Mouse (Mus musculus) kidney, embryonic 16.5 days (tissue): ENCODE data around the gene Frs3. TPM values are rescaled to one million over a fixed set of nuclear protein-coding genes. Genes with fewer than 3 reads are reported as not detected.
"Not testable (repeated sequence)": the region's sequence is repeated elsewhere in the genome, so short reads cannot be mapped to it uniquely, and the experiment has no call there.

Experiments used
- ATAC-seq: fragments of 200-750 bp; cut with Nextera tagmentation; 2 replicates; pipeline ENCODE4 v1.8.0; 2017; ENCODE audit warnings: moderate TSS enrichment; ENCODE audit not compliant: low FRiP score, low TSS enrichment
- H3K27ac ChIP-seq: fragments of 300-500 bp; sonication (generic); 2 replicates; pipeline ENCODE4 v1.5.1; 2014; ENCODE audit warnings: low read length
- H3K27me3 ChIP-seq: fragments of 300-500 bp; sonication (generic); 2 replicates; pipeline ENCODE4 v1.6.1; 2014; ENCODE audit warnings: low read length, control low read depth, mixed read lengths; ENCODE audit not compliant: insufficient read depth
- H3K36me3 ChIP-seq: fragments of 300-500 bp; sonication (generic); 2 replicates; pipeline ENCODE4 v1.6.1; 2014; ENCODE audit warnings: low read length, control low read depth, mixed read lengths; ENCODE audit not compliant: insufficient read depth
- H3K4me1 ChIP-seq: fragments of 300-500 bp; sonication (generic); 2 replicates; pipeline ENCODE4 v1.6.1; 2014; ENCODE audit warnings: low read length, control low read depth, mixed read lengths; ENCODE audit not compliant: insufficient read depth
- H3K4me2 ChIP-seq: fragments of 300-500 bp; sonication (generic); replicated peaks from 2 replicates; pipeline ENCODE4 v1.6.1; 2014; ENCODE audit warnings: low read depth, low read length
- H3K4me3 ChIP-seq: fragments of 300-500 bp; sonication (generic); 2 replicates; pipeline ENCODE4 v1.5.1; 2014; ENCODE audit warnings: mild to moderate bottlenecking, low read length
- H3K9ac ChIP-seq: fragments of 300-500 bp; sonication (generic); replicated peaks from 2 replicates; pipeline ENCODE4 v1.6.1; 2014; ENCODE audit warnings: low read length
- H3K9me3 ChIP-seq: fragments of 300-500 bp; sonication (generic); 2 replicates; pipeline ENCODE4 v1.6.1; 2016; ENCODE audit warnings: low read length, control low read depth
- WGBS: fragments of 180-500 bp; shearing (Covaris S2); extraction: QIAGEN DNeasy Blood & Tissue Kit; methylation state at CpG from one replicate; pipeline ENCODE4 v1.1.7; 2014; 5-methylcytosine and 5-hydroxymethylcytosine counted together
- polyA plus RNA-seq: library from polyadenylated mRNA; unstranded; fragments of >200 nt; fragmentation: Nextera tagmentation; extraction: Ambion mirVana; gene quantifications from 2 replicates; pipeline ENCODE4 v1.2.1, GENCODE M21; 2015

The Frs3 gene
- 6.6 and 7.3 TPM in 2 replicates for polyA plus RNA-seq

- WGBS: 1% methylated on average over 57 of the region's 58 CpGs
Measured at GRCm38 (mm10) chr17:47688608-47689575, at the start of gene Frs3. Gene Frs3 (plus strand): TSS chr17:47689030.

GRCm38 (mm10) chr17:47642992-47643391 lies 45.8 kb upstream of the Frs3 start:
- H3K36me3 ChIP-seq: no peaks in the 10 kb centered on the region
- WGBS: 75% methylated on average over 2 of the region's 2 CpGs
- no peak for ATAC-seq
- H3K4me3 ChIP-seq: no peak overlapping the region
- H3K9ac ChIP-seq: no peak overlapping the region
- no peak overlapping the region for H3K4me2 ChIP-seq
- no peaks in the 10 kb centered on the region for H3K9me3 ChIP-seq
- H3K27ac ChIP-seq: no peak overlapping the region
- no peaks in the 10 kb centered on the region for H3K27me3 ChIP-seq
- no peaks in the 10 kb centered on the region for H3K4me1 ChIP-seq

More at GRCm38 (mm10) chr17:47688608-47689575, at the start of gene Frs3:
- Histone ChIP-seq H3K27me3 (no peaks in the 10 kb centered on the region), H3K4me3 (peak within 1 kb of the TSS; percentile 75), H3K4me2 (peak within 1 kb of the TSS; percentile 83), H3K9me3 (no peaks in the 10 kb centered on the region), H3K36me3 (peaks cover 19% of the 10 kb centered on the region; the same call in 1 of the 2 replicates), H3K4me1 (peaks cover 20% of the 10 kb centered on the region), H3K27ac (peak within 1 kb of the TSS; percentile 72), H3K9ac (peak within 1 kb of the TSS; percentile 83)
- ATAC-seq: peak; percentile 68

- no peaks in the 10 kb centered on the region for H3K36me3 ChIP-seq
- no peaks in the 10 kb centered on the region for H3K27me3 ChIP-seq
- ATAC-seq: no peak
- no peak overlapping the region for H3K27ac ChIP-seq
- WGBS: 88% methylated on average over 1 of the region's 1 CpGs
- H3K4me3 ChIP-seq: no peak overlapping the region
- H3K4me2 ChIP-seq: no peak overlapping the region
- H3K4me1 ChIP-seq: no peaks in the 10 kb centered on the region
- H3K9ac ChIP-seq: no peak overlapping the region
- no peaks in the 10 kb centered on the region for H3K9me3 ChIP-seq
Measured at GRCm38 (mm10) chr17:47646683-47647082, 42.1 kb upstream of the Frs3 start.

GRCm38 (mm10) chr17:47648966-47649365 lies 39.9 kb upstream of the Frs3 start:
- no peaks in the 10 kb centered on the region for H3K4me1 ChIP-seq

GRCm38 (mm10) chr17:47651953-47652352 lies 36.9 kb upstream of the Frs3 start:
- H3K4me3 ChIP-seq: no peak overlapping the region
- H3K27me3 ChIP-seq: no peaks in the 10 kb centered on the region
- no peak for ATAC-seq
- H3K4me2 ChIP-seq: no peak overlapping the region
- no peaks in the 10 kb centered on the region for H3K36me3 ChIP-seq
- H3K27ac ChIP-seq: no peak overlapping the region
- no peak overlapping the region for H3K9ac ChIP-seq
- H3K9me3 ChIP-seq: no peaks in the 10 kb centered on the region
- no peaks in the 10 kb centered on the region for H3K4me1 ChIP-seq
- WGBS: 83% methylated on average over 2 of the region's 2 CpGs

More at GRCm38 (mm10) chr17:47648966-47649365, 39.9 kb upstream of the Frs3 start:
- Histone ChIP-seq H3K4me3 (no peak overlapping the region), H3K9ac (no peak overlapping the region), H3K9me3 (no peaks in the 10 kb centered on the region), H3K27me3 (no peaks in the 10 kb centered on the region), H3K36me3 (no peaks in the 10 kb centered on the region), H3K27ac (no peak overlapping the region), H3K4me2 (no peak overlapping the region)
- WGBS: 68% methylated on average over 4 of the region's 4 CpGs
- no peak for ATAC-seq

- not testable (repeated sequence) for H3K9ac ChIP-seq, H3K4me1 ChIP-seq, ATAC-seq, H3K4me2 ChIP-seq, H3K27me3 ChIP-seq, H3K27ac ChIP-seq, H3K9me3 ChIP-seq, H3K4me3 ChIP-seq, H3K36me3 ChIP-seq
- 95% methylated on average over 8 of the region's 8 CpGs for WGBS
Measured at GRCm38 (mm10) chr17:47654346-47654745, 34.5 kb upstream of the Frs3 start.

- Histone ChIP-seq H3K27ac (no peak overlapping the region), H3K4me2 (no peak overlapping the region), H3K27me3 (no peaks in the 10 kb centered on the region), H3K9me3 (no peaks in the 10 kb centered on the region), H3K36me3 (no peaks in the 10 kb centered on the region), H3K9ac (no peak overlapping the region), H3K4me1 (no peaks in the 10 kb centered on the region), H3K4me3 (no peak overlapping the region)
- WGBS: 78% methylated on average over 5 of the region's 5 CpGs
- ATAC-seq: no peak
Measured at GRCm38 (mm10) chr17:47655697-47656096, 33.1 kb upstream of the Frs3 start.

GRCm38 (mm10) chr17:47657901-47658300 lies 30.9 kb upstream of the Frs3 start:
- no peak for ATAC-seq
- Histone ChIP-seq H3K9me3 (no peaks in the 10 kb centered on the region), H3K4me3 (no peak overlapping the region), H3K27me3 (no peaks in the 10 kb centered on the region), H3K9ac (no peak overlapping the region), H3K36me3 (no peaks in the 10 kb centered on the region), H3K4me1 (no peaks in the 10 kb centered on the region), H3K27ac (no peak overlapping the region), H3K4me2 (no peak overlapping the region)
- 79% methylated on average over 4 of the region's 4 CpGs for WGBS

- ATAC-seq: no peak
- H3K9me3 ChIP-seq: no peaks in the 10 kb centered on the region
- 88% methylated on average over 3 of the region's 3 CpGs for WGBS
- no peak overlapping the region for H3K4me3 ChIP-seq
- H3K27ac ChIP-seq: no peak overlapping the region
- H3K4me2 ChIP-seq: no peak overlapping the region
- H3K9ac ChIP-seq: no peak overlapping the region
- H3K27me3 ChIP-seq: no peaks in the 10 kb centered on the region
- no peaks in the 10 kb centered on the region for H3K4me1 ChIP-seq
- H3K36me3 ChIP-seq: no peaks in the 10 kb centered on the region
Measured at GRCm38 (mm10) chr17:47658741-47659243, 30.0 kb upstream of the Frs3 start.
